Mouse (Mus musculus) heart, embryonic 10.5 days (tissue): ENCODE measurements around the gene Smpd3. TPM values are rescaled to one million over a fixed set of nuclear protein-coding genes. Genes with fewer than 3 reads are reported as not detected.
"Not testable (repeated sequence)": the region's sequence is repeated elsewhere in the genome, so short reads cannot be mapped to it uniquely, and the experiment has no call there.

Experiments
- DNase-seq: peaks from one replicate; pipeline ENCODE4 v3.0.0-alpha.2; 2017; ENCODE audit warnings: low spot score
- H3K27ac ChIP-seq: fragments of 300-500 bp; sonication (generic); 2 replicates; pipeline ENCODE4 v1.5.1; 2016; ENCODE audit warnings: mild to moderate bottlenecking
- H3K27me3 ChIP-seq: fragments of 300-500 bp; sonication (generic); 2 replicates; pipeline ENCODE4 v1.6.1; 2016; ENCODE audit warnings: mild to moderate bottlenecking; ENCODE audit not compliant: poor library complexity, insufficient read depth, severe bottlenecking
- H3K36me3 ChIP-seq: fragments of 300-500 bp; sonication (generic); 2 replicates; pipeline ENCODE4 v1.6.1; 2016; ENCODE audit warnings: mild to moderate bottlenecking, moderate library complexity
- H3K4me1 ChIP-seq: fragments of 300-500 bp; sonication (generic); 2 replicates; pipeline ENCODE4 v1.6.1; 2016; ENCODE audit warnings: mild to moderate bottlenecking
- H3K4me3 ChIP-seq: fragments of 300-500 bp; sonication (generic); 2 replicates; pipeline ENCODE4 v1.5.1; 2016; ENCODE audit warnings: mild to moderate bottlenecking, moderate library complexity
- H3K9me3 ChIP-seq: fragments of 300-500 bp; sonication (generic); 2 replicates; pipeline ENCODE4 v1.6.1; 2016; ENCODE audit warnings: mild to moderate bottlenecking, moderate library complexity
- WGBS: fragments of 180-500 bp; shearing (Covaris S2); methylation state at CpG from one replicate; pipeline ENCODE4 v1.1.7; 2016; 5-methylcytosine and 5-hydroxymethylcytosine counted together
- polyA plus RNA-seq: library from polyadenylated mRNA; unstranded; fragments of >200 nt; fragmentation: Nextera tagmentation; extraction: Ambion mirVana; gene quantifications from 2 replicates; pipeline ENCODE4 v1.2.1, GENCODE M21; 2016

The Smpd3 gene
- polyA plus RNA-seq, 1 experiment from 2014 or later: 3.8 TPM

DNA sequence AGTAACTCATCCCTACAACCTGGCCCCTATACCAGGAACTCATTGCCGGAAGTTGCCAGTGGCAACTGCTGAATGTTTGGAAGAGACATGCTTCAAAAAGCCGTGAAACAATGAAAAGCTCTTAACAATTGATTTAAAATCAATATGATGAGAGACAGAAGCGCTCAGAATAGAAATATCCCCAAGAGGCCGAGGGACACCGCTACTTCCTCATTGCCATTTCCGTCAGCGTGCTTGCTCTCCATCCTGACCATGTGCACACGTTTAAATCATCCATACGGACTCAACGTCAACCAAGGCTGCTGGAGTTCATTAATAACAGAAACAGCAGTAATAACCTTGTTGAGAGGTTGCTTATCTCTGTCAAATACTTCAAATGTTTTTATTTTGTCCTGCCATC, 21.3 kb downstream of the Smpd3 start:
- no peak overlapping the region for H3K27ac ChIP-seq
- no peaks in the 10 kb centered on the region for H3K4me1 ChIP-seq
- no peaks in the 10 kb centered on the region for H3K9me3 ChIP-seq
- no peak for DNase-seq
- no peaks in the 10 kb centered on the region for H3K36me3 ChIP-seq
- 76% methylated on average over 10 of the region's 10 CpGs for WGBS
- H3K4me3 ChIP-seq: no peak overlapping the region
- no peaks in the 10 kb centered on the region for H3K27me3 ChIP-seq

DNA sequence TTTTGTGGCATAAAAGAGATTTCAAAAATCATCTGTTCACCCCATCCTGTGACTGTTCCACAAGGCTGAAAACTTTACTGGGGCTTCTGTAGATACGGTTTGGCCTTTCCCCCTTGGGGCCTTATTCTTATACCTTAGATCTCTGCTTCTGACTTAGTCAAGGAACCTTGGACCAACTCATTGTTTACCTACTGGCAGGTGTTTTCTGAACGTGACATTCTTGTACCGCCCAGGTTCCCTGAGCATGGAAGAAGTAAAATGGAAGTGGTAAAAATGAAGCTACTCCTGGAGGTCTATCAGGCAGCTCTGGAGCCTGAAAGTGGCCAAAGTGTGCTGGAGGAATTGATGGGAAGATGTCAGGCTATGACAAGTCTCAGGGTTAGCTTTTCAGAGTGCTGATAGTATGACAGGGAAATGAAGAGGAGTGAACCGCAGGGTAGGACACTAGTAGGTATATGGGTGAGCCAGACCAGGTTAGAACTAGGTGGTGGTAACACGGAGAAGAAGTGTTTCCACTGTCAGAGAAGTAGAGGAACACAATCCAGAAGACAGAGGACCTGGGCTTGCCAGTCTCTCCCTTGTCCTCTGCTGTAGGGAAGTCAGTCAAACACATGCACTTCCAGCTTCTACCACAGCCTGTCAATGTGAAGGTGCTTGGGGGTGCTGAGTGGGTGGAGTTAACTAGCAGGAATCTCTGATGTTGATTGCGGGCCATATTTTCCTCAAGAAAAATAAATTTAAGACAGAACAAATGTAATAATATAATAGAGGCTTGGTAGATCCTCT, 22.2 kb downstream of the Smpd3 start:
- Histone ChIP-seq H3K4me3 (no peak overlapping the region), H3K27ac (no peak overlapping the region), H3K27me3 (no peaks in the 10 kb centered on the region), H3K4me1 (no peaks in the 10 kb centered on the region), H3K36me3 (no peaks in the 10 kb centered on the region), H3K9me3 (no peaks in the 10 kb centered on the region)
- 81% methylated on average over 6 of the region's 6 CpGs for WGBS
- DNase-seq: no peak

DNA sequence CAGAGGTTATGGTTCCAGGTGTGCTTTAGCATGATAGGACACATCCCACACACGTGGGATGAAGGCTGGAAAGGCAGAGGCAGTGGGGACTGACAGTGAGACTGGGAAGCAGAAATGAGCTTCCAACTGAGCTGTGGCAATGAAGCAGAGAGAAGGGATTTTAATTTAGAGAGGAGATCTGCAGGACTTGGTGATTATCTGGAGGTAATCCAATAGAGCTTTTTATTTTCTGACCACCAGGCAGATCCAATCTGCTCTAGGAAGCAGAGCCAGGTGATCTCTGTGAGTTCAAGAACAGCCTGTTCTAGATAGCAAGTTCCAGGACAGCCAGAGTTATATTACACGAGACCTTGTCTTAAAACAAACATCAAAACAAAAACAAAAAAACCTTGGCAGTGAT, 24.0 kb downstream of the Smpd3 start:
- no peak for DNase-seq

DNA sequence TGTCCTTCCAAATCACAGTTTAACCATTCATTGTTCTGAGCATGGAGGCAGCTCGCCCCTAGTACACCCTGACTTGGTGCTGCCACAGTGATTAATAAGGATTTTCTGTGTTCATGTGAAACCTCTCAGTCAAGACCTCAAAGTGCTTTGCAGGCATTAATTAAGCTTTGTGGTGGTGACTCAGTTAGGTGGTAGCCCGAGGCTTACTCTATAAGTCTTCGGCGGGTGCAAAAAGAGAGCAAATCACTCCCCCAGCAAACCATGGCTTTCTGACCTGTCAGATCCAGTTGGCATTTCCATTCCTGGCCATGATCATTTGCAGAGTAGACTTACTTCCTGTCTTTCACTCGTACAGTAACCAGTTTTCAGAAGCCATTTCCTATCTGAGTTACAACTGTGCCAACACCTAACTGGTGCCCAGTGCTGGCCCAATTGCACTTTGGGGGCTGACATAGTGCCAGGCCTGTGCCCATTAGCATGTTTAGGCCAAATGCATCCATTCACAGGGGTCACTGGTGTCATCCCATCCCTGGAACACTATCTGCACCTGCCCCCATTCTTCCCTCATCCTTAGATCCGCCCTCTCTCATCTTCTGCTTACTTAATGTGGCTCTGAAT, 24.6 kb downstream of the Smpd3 start:
- no peak overlapping the region for H3K4me3 ChIP-seq
- no peaks in the 10 kb centered on the region for H3K27me3 ChIP-seq
- peaks cover 5% of the 10 kb centered on the region for H3K4me1 ChIP-seq
- no peaks in the 10 kb centered on the region for H3K36me3 ChIP-seq
- H3K27ac ChIP-seq: no peak overlapping the region
- WGBS: 77% methylated on average over 6 of the region's 6 CpGs
- no peak for DNase-seq
- no peaks in the 10 kb centered on the region for H3K9me3 ChIP-seq

More for the DNA sequence above, 24.0 kb downstream of the Smpd3 start:
- 61% methylated on average over 2 of the region's 2 CpGs for WGBS
- no peak overlapping the region for H3K27ac ChIP-seq
- H3K27me3 ChIP-seq: no peaks in the 10 kb centered on the region
- no peaks in the 10 kb centered on the region for H3K36me3 ChIP-seq
- no peaks in the 10 kb centered on the region for H3K4me1 ChIP-seq
- no peaks in the 10 kb centered on the region for H3K9me3 ChIP-seq
- no peak overlapping the region for H3K4me3 ChIP-seq

DNA sequence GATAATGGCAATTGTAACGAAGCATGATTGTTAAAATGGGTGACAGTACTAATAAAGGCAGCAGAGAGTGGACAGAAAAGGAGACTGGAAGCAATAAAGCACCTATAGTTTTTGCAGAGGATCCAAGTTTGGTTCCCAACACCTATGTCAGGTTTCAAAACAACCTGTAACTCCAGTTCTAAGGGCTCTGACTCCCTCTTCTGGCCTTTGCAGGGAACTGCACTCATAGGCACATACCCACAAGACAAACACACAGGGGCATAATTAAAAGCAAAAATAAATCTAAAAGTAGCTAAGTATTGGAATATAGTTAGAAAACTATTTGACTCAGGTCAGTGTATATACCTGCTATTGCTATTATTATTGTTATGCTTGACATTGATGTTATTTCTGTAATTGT, 25.8 kb downstream of the Smpd3 start:
- Histone ChIP-seq H3K4me3 (no peak overlapping the region), H3K27ac (no peak overlapping the region), H3K4me1 (peaks cover 12% of the 10 kb centered on the region), H3K36me3 (no peaks in the 10 kb centered on the region), H3K9me3 (no peaks in the 10 kb centered on the region), H3K27me3 (no peaks in the 10 kb centered on the region)
- DNase-seq: no peak
- 94% methylated on average over 1 of the region's 1 CpGs for WGBS

DNA sequence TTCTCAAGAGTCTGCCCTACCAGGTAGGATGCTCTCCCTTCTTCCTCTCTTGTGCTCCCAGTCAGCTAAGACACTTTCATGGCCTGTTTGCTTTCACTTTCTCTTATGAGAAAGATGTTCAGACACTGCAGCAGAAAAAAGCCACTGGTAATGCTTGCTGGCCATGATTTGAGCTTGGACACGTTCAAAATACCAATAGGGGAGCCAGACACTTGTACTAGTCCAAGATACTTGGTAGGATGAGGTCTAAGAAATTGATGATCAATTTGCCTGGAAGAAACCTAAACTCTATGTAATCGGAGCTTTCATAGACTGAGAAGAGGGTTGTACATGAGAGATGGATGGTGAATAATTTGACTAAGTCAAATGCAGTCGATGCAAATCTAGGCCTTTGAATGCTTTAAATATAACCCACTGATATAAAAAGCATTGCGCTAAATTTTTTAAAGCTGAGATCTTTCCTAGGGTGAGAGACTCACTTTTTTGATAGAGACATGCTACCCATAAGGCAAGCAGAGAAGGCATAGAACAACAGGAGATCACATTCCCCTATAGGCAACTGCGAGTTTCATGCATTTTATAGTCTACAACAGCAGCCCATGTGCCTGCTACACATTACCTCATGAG, 27.6 kb downstream of the Smpd3 start:
- Histone ChIP-seq H3K4me1 (peaks cover 12% of the 10 kb centered on the region), H3K9me3 (no peaks in the 10 kb centered on the region), H3K27me3 (no peaks in the 10 kb centered on the region), H3K36me3 (no peaks in the 10 kb centered on the region), H3K4me3 (no peak overlapping the region), H3K27ac (no peak overlapping the region)
- 84% methylated on average over 5 of the region's 5 CpGs for WGBS
- no peak for DNase-seq

DNA sequence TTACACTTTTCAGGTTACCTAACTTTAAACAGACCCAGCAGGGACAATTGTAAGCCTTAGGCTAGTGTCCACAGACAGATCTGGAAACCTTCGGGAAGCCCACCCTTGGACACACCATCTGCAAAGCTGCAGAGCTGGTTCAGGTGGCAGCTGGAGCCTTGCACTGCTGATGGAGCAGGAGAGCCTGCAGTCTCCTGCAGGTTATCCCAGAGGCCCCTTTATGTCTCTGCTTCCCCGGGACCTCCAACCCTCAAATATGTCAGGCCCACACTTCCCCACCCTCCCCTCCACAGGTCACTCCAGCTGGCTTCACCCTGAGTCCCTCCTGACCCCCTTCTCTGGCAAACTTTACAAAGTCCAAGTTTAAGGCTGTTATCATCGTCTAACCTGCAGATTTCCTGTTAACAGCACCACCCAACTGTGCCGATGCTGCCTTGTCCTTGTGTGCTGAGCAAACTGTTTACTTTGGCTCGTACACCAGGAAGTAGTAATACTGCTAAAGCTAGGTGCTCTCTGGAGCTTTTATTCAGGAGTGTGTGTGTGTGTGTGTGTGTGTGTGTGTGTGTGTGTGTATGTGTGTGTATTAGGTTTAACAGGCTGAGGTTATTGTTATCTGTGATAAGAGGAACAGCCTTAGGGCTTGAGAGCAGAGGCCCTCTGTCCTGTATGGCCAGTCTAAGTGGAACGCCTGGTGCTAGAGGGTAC, 29.6 kb downstream of the Smpd3 start:
- H3K4me3 ChIP-seq, H3K9me3 ChIP-seq, H3K27me3 ChIP-seq, DNase-seq, H3K36me3 ChIP-seq, H3K27ac ChIP-seq: not testable (repeated sequence)
- peaks cover 21% of the 10 kb centered on the region for H3K4me1 ChIP-seq
- 52% methylated on average over 6 of the region's 6 CpGs for WGBS

DNA sequence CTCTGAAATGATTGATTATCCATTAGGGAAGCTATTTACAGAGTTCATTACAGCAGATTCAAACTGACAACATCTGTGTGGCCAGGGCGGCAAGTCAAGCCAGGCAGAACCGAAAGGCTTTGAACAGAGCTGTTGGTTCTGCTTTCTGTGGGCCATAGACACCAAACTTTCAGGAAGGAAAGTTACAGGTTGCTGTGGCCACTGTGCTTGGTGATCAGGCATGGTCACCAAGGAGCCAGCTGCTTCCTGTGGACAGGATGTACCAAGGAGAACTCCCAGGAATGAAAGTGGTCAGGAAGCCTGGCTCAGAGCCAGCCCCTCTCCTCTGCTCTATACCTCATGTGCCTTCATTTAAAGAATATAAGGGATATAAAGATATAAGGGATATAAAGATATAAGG, 30.2 kb downstream of the Smpd3 start:
- Histone ChIP-seq H3K27ac (no peak overlapping the region), H3K36me3 (no peaks in the 10 kb centered on the region), H3K4me1 (peaks cover 21% of the 10 kb centered on the region), H3K27me3 (no peaks in the 10 kb centered on the region), H3K4me3 (no peak overlapping the region), H3K9me3 (no peaks in the 10 kb centered on the region)
- WGBS: 71% methylated on average over 2 of the region's 2 CpGs
- no peak for DNase-seq

DNA sequence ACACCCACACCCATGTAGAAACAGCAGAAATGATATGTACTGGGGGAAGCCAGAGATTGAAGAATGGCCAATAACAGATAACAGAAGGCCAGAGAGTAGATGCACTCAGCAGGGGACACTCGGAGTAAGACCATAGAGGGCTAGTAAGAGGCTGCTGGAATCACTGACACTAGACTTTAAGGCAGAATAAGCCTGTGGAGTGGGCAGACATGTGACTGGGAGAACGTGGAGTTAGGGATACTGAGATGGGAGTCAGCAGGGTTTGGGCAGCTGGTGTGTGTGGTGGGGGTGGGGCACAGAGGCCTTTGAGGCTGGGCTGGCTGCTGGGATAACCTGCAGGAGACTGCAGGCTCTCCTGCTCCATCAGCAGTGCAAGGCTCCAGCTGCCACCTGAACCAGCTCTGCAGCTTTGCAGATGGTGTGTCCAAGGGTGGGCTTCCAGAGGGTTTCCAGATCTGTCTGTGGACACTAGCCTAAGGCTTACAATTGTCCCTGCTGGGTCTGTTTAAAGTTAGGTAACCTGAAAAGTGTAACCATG, 31.0 kb downstream of the Smpd3 start:
- H3K4me1 ChIP-seq: peaks cover 21% of the 10 kb centered on the region
- H3K27ac ChIP-seq, H3K4me3 ChIP-seq, DNase-seq, H3K36me3 ChIP-seq, H3K9me3 ChIP-seq, H3K27me3 ChIP-seq: not testable (repeated sequence)
- 35% methylated on average over 2 of the region's 2 CpGs for whole genome bisulfite sequencing

DNA sequence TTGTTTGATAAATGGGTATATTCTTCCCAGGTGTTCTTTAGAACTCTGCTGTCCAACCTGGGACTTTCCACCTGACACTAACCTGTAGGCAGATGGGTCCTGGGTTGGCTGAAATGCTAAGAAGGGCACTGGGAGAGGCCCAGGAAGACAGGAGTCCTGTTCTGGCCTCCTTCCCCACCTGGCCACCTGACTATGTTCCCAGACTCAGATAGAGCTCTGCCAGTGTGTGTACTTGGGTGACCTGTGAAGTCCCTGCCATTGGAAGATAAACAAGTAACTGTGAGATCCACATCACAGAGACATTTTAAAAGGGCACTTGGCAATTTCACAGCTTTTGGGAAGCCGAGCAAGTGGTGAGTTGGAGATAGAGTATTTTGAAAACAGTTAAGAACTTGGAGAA, 31.7 kb downstream of the Smpd3 start:
- Histone ChIP-seq H3K9me3 (no peaks in the 10 kb centered on the region), H3K27me3 (no peaks in the 10 kb centered on the region), H3K4me1 (peaks cover 21% of the 10 kb centered on the region), H3K36me3 (no peaks in the 10 kb centered on the region), H3K27ac (no peak overlapping the region), H3K4me3 (no peak overlapping the region)
- no peak for DNase-seq
- WGBS: 55% methylated on average over 1 of the region's 1 CpGs

DNA sequence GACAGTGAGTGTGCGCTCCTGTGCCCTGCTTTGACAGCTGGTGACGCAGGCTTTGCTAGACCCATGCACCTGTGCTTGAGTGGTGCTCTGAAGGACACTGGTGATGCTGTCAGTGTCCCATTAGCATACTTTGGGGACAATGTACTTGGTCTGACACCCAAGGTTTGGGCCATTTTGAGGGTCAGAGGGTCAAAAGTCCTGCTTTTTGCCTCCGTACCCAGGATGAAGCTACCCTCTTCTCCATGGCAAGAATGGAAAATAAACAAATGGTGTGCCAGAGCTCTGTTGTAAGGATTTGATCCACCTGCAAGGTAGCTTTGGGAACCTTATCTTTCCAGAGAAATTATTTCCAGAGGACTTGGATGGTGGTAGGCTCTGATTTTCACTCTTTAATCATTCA, 32.5 kb downstream of the Smpd3 start:
- no peak for DNase-seq
- WGBS: 82% methylated on average over 3 of the region's 3 CpGs
- Histone ChIP-seq H3K4me3 (no peak overlapping the region), H3K27ac (no peak overlapping the region), H3K9me3 (no peaks in the 10 kb centered on the region), H3K4me1 (peaks cover 21% of the 10 kb centered on the region), H3K27me3 (no peaks in the 10 kb centered on the region), H3K36me3 (no peaks in the 10 kb centered on the region)

DNA sequence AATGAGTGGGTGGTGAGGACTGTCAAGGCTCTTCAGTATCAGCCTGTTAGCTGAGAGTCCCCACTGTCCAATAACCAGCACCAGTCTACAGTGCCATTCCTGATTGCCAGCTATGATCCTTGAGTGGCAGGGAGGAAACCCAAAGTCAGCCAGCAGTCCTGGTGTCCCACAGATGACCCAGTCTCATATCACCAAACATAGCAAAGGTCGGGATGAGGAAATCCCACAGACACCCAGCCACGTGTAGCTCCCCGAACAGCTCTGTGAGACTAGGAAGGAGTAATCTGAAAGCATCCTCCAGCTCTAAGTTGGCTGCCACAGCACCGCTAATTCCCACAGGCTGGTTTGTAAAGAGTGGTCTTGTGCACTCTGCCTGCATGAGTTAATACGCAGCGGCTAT, 33.5 kb downstream of the Smpd3 start:
- H3K4me1 ChIP-seq: peaks cover 21% of the 10 kb centered on the region
- no peaks in the 10 kb centered on the region for H3K27me3 ChIP-seq
- no peak overlapping the region for H3K4me3 ChIP-seq
- H3K9me3 ChIP-seq: no peaks in the 10 kb centered on the region
- WGBS: 68% methylated on average over 6 of the region's 6 CpGs
- H3K36me3 ChIP-seq: no peaks in the 10 kb centered on the region
- H3K27ac ChIP-seq: no peak overlapping the region; the same call in 1 of the 2 replicates
- no peak for DNase-seq
